ENCODE assay signal across 11 mouse cellular contexts in genomic region chr12:70360276-70360675, GRCm38 (mm10). TPM values are rescaled to one million over a fixed set of nuclear protein-coding genes. Genes with fewer than 3 reads are reported as not detected.
DNase-seq lines count a peak whose midpoint lies in the region; ATAC-seq lines count a peak whose summit lies in the region.
"Had no signal": no experiment of that assay in that cellular context is flagged by ENCODE, and none has a peak within 500 bp of the region (broad histone marks: within the 10 kb centered on the region; RNA-seq: fewer than 3 reads in every experiment).

No protein-coding gene starts in this region.

- H3K9me3 ChIP-seq in forebrain, embryonic 12.5 days: no peaks in the 10 kb centered on the region
- no peaks in the 10 kb centered on the region for H3K9me3 ChIP-seq in forebrain, embryonic 15.5 days
- no peaks in the 10 kb centered on the region for H3K9me3 ChIP-seq in midbrain, embryonic 11.5 days (ENCODE audit: control insufficient read depth, low read length)
- no peaks in the 10 kb centered on the region for H3K9me3 ChIP-seq in midbrain, embryonic 15.5 days
- no peaks in the 10 kb centered on the region for H3K9me3 ChIP-seq in hindbrain, embryonic 11.5 days (ENCODE audit: control insufficient read depth, low read length)
- H3K9me3 ChIP-seq: embryonic facial prominence, embryonic 15.5 days had no signal

- H3K9ac ChIP-seq in forebrain, embryonic 12.5 days: no peak overlapping the region
- no peak overlapping the region for H3K9ac ChIP-seq in forebrain, embryonic 15.5 days (replicated peaks)
- no peak overlapping the region for H3K9ac ChIP-seq in midbrain, embryonic 11.5 days (ENCODE audit: low read length)
- H3K9ac ChIP-seq in midbrain, embryonic 15.5 days: no peak overlapping the region
- no peak overlapping the region for H3K9ac ChIP-seq in hindbrain, embryonic 11.5 days (ENCODE audit: low read depth, low read length)
- H3K9ac ChIP-seq: embryonic facial prominence, embryonic 15.5 days had no signal

- H3K36me3 ChIP-seq in forebrain, embryonic 12.5 days (replicated peaks): no peaks in the 10 kb centered on the region
- H3K36me3 ChIP-seq in forebrain, embryonic 15.5 days: no peaks in the 10 kb centered on the region
- no peaks in the 10 kb centered on the region for H3K36me3 ChIP-seq in midbrain, embryonic 11.5 days (ENCODE audit: control insufficient read depth, insufficient read depth, low read length)
- H3K36me3 ChIP-seq in midbrain, embryonic 15.5 days (replicated peaks): no peaks in the 10 kb centered on the region
- no peaks in the 10 kb centered on the region for H3K36me3 ChIP-seq in hindbrain, embryonic 11.5 days (ENCODE audit: control insufficient read depth, insufficient read depth, low read length)
- H3K36me3 ChIP-seq: embryonic facial prominence, embryonic 15.5 days had no signal

- H3K4me2 ChIP-seq in forebrain, embryonic 12.5 days: no peak overlapping the region
- H3K4me2 ChIP-seq in forebrain, embryonic 15.5 days (replicated peaks): no peak overlapping the region
- H3K4me2 ChIP-seq in midbrain, embryonic 11.5 days: no peak overlapping the region
- H3K4me2 ChIP-seq in midbrain, embryonic 15.5 days: no peak overlapping the region
- no peak overlapping the region for H3K4me2 ChIP-seq in hindbrain, embryonic 11.5 days (replicated peaks; ENCODE audit: low read depth, low read length)
- H3K4me2 ChIP-seq: embryonic facial prominence, embryonic 15.5 days had no signal

- 90% methylated on average over 5 of the region's 5 CpGs for WGBS in forebrain, embryonic 12.5 days
- 90% methylated on average over 5 of the region's 5 CpGs for WGBS in forebrain, embryonic 15.5 days
- WGBS in midbrain, embryonic 11.5 days: 84% methylated on average over 5 of the region's 5 CpGs
- 96% methylated on average over 5 of the region's 5 CpGs for WGBS in midbrain, embryonic 15.5 days
- 83% methylated on average over 5 of the region's 5 CpGs for WGBS in hindbrain, embryonic 11.5 days

- no peaks in the 10 kb centered on the region; the same call in 1 of the 2 replicates for H3K27me3 ChIP-seq in forebrain, embryonic 12.5 days
- no peaks in the 10 kb centered on the region for H3K27me3 ChIP-seq in forebrain, embryonic 15.5 days
- no peaks in the 10 kb centered on the region for H3K27me3 ChIP-seq in midbrain, embryonic 11.5 days (ENCODE audit: control insufficient read depth, insufficient read depth, low read length)
- H3K27me3 ChIP-seq in midbrain, embryonic 15.5 days (replicated peaks): no peaks in the 10 kb centered on the region
- no peaks in the 10 kb centered on the region; the same call in 1 of the 2 replicates for H3K27me3 ChIP-seq in hindbrain, embryonic 11.5 days (ENCODE audit: control insufficient read depth, insufficient read depth, low read length)
- H3K27me3 ChIP-seq: embryonic facial prominence, embryonic 15.5 days had no signal

- H3K4me3 ChIP-seq in forebrain, embryonic 12.5 days (replicated peaks): no peak overlapping the region
- H3K4me3 ChIP-seq in forebrain, embryonic 15.5 days: no peak overlapping the region
- no peak overlapping the region for H3K4me3 ChIP-seq in midbrain, embryonic 11.5 days (ENCODE audit: low read depth, low read length)
- no peak overlapping the region for H3K4me3 ChIP-seq in midbrain, embryonic 15.5 days
- H3K4me3 ChIP-seq in hindbrain, embryonic 11.5 days (ENCODE audit: low read depth, low read length): no peak overlapping the region
- H3K4me3 ChIP-seq: embryonic facial prominence, embryonic 15.5 days had no signal

- H3K27ac ChIP-seq in forebrain, embryonic 12.5 days: no peak overlapping the region
- no peak overlapping the region for H3K27ac ChIP-seq in forebrain, embryonic 15.5 days (replicated peaks)
- no peak overlapping the region for H3K27ac ChIP-seq in midbrain, embryonic 11.5 days (ENCODE audit: low read depth, low read length)
- no peak overlapping the region for H3K27ac ChIP-seq in midbrain, embryonic 15.5 days
- H3K27ac ChIP-seq in hindbrain, embryonic 11.5 days (ENCODE audit: low read depth, low read length): no peak overlapping the region
- H3K27ac ChIP-seq: embryonic facial prominence, embryonic 15.5 days had no signal

- peaks cover 14% of the 10 kb centered on the region; the same call in 1 of the 2 replicates for H3K4me1 ChIP-seq in forebrain, embryonic 12.5 days
- H3K4me1 ChIP-seq in forebrain, embryonic 15.5 days: no peaks in the 10 kb centered on the region
- peaks cover 8% of the 10 kb centered on the region for H3K4me1 ChIP-seq in midbrain, embryonic 11.5 days (ENCODE audit: control insufficient read depth, insufficient read depth, low read length)
- peaks cover 3% of the 10 kb centered on the region; the same call in 1 of the 2 replicates for H3K4me1 ChIP-seq in midbrain, embryonic 15.5 days
- no peaks in the 10 kb centered on the region; the same call in none of the 2 replicates for H3K4me1 ChIP-seq in hindbrain, embryonic 11.5 days (replicated peaks; ENCODE audit: control insufficient read depth, insufficient read depth, low read length)
- H3K4me1 ChIP-seq: embryonic facial prominence, embryonic 15.5 days had no signal

- DNase-seq in midbrain, embryonic 11.5 days (ENCODE audit: low spot score, missing footprints): no peak
- DNase-seq in hindbrain, embryonic 11.5 days (ENCODE audit: low spot score): no peak
- no peak for DNase-seq in frontal cortex, adult 2 months (ENCODE audit: extremely low spot score in 1 of 2, low spot score in 1 of 2)
- no peak for DNase-seq in cerebellum, adult 11 months
- DNase-seq: kidney, adult 8-10 months had no signal

- ATAC-seq in forebrain, embryonic 12.5 days (ENCODE audit: low FRiP score): 0 out of 2 replicates have a peak, but pooled peaks have one; percentile 27
- no peak for ATAC-seq in forebrain, embryonic 15.5 days (replicated peaks)
- 0 out of 2 replicates have a peak, but pooled peaks have one; percentile 33 for ATAC-seq in midbrain, embryonic 11.5 days (ENCODE audit: low FRiP score)
- no peak for ATAC-seq in midbrain, embryonic 15.5 days (replicated peaks)
- 0 out of 2 replicates have a peak, but pooled peaks have one; percentile 7 for ATAC-seq in hindbrain, embryonic 11.5 days (ENCODE audit: low FRiP score)
- ATAC-seq in megakaryocyte progenitor cell, adult 5-6 weeks (replicated peaks; ENCODE audit: poor library complexity): peak; percentile 94

RNA-seq across cellular contexts. Expression of gene Trim9, which starts 12.9 kb away (rescaled TPM):
- polyA plus RNA-seq in forebrain, embryonic 12.5 days (2016; fragmentation: Nextera tagmentation; extraction: Ambion mirVana): 17.5 and 18.1 TPM in 2 replicates
- 45.4 and 51.8 TPM in 2 replicates for polyA plus RNA-seq in forebrain, embryonic 15.5 days (2015; fragmentation: Nextera tagmentation; extraction: Ambion mirVana)
- polyA plus RNA-seq in midbrain, embryonic 11.5 days (2014; fragmentation: Nextera tagmentation; extraction: Ambion mirVana): 26.8 and 28.4 TPM in 2 replicates
- polyA plus RNA-seq in midbrain, embryonic 15.5 days (2015; fragmentation: Nextera tagmentation; extraction: Ambion mirVana): 89.2 and 91.8 TPM in 2 replicates
- polyA plus RNA-seq in hindbrain, embryonic 11.5 days (2014; fragmentation: Nextera tagmentation; extraction: Ambion mirVana): 14.3 and 18.4 TPM in 2 replicates
- 0.17 and 0.30 TPM in 2 replicates for total RNA-seq in megakaryocyte progenitor cell, adult 5-6 weeks (2015)
- 0.29 and 0.30 TPM in 2 replicates for total RNA-seq in megakaryocyte progenitor cell, adult 5-6 weeks (2017)
- polyA plus RNA-seq in frontal cortex, adult 2 months (2012; rRNA removed): 226 and 239 TPM in 2 replicates
- polyA plus RNA-seq: C2C12 had no signal

Comparison
In these comparisons a context has a peak if more than half of its experiments do, and no peak if none do; other contexts are left out.
1. ATAC-seq: peak in forebrain, embryonic 12.5 days (single experiment), midbrain, embryonic 11.5 days (single experiment), hindbrain, embryonic 11.5 days (single experiment) and megakaryocyte progenitor cell, adult 5-6 weeks (single experiment); none in forebrain, embryonic 15.5 days (single experiment) and midbrain, embryonic 15.5 days (single experiment).